Mouse (Mus musculus): ENCODE results near the gene Nat8f4. TPM values are rescaled to one million over a fixed set of nuclear protein-coding genes. Genes with fewer than 3 reads are reported as not detected.
"Not testable (repeated sequence)": the region's sequence is repeated elsewhere in the genome, so short reads cannot be mapped to it uniquely, and the experiment has no call there.

Nat8f4 gene
- polyA plus RNA-seq, 1 experiment from 2014 or later = 8.6 TPM

DNA sequence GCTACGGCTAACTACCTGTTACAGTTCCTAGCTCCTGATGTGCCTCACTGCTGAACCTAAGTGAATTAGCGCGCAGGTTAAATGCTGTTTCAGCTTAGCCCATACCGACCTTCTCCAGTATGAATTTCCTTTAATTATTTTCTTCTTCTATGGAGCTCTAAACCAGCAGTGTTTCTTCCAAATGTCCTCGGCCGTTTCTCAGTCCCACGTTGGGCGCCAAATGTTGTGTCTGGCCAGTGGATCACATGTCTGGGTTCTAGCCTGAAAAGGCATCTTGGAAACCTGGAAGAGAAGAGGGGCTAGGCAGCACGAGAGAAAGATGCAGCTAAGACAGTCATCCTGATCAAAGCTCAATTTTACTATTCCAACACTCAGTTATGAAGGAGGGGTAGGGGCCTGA is 21.4 kb downstream of the Nat8f4 start:
- not testable (repeated sequence) for H3K4me1 ChIP-seq (ENCODE audit: control insufficient read depth, insufficient read depth, low read length); ATAC-seq (ENCODE audit: low FRiP score, low TSS enrichment); H3K4me2 ChIP-seq (ENCODE audit: low read length); DNase-seq; H3K4me3 ChIP-seq (replicated peaks; ENCODE audit: low read depth, low read length); H3K27ac ChIP-seq (replicated peaks; ENCODE audit: low read depth, low read length); H3K9ac ChIP-seq (replicated peaks; ENCODE audit: low read length); H3K27me3 ChIP-seq (ENCODE audit: control insufficient read depth, insufficient read depth, low read length); H3K36me3 ChIP-seq (ENCODE audit: control insufficient read depth, insufficient read depth, low read length)
- 94% methylated on average over 9 of the region's 9 CpGs for WGBS
- peaks cover 17% of the 10 kb centered on the region for H3K9me3 ChIP-seq (ENCODE audit: control insufficient read depth, low read length)

GRCm38 (mm10) chr6:85869006-85869405 is 35.7 kb downstream of the Nat8f4 start, which contains the start of gene Nat8f2:
Gene Nat8f2 (minus strand): TSS chr6:85869158.
- ATAC-seq (ENCODE audit: low FRiP score, low TSS enrichment); DNase-seq; H3K9ac ChIP-seq (replicated peaks; ENCODE audit: low read length); H3K9me3 ChIP-seq (ENCODE audit: control insufficient read depth, low read length); H3K4me1 ChIP-seq (ENCODE audit: control insufficient read depth, insufficient read depth, low read length); H3K27me3 ChIP-seq (ENCODE audit: control insufficient read depth, insufficient read depth, low read length); H3K4me3 ChIP-seq (replicated peaks; ENCODE audit: low read depth, low read length); H3K4me2 ChIP-seq (ENCODE audit: low read length); H3K36me3 ChIP-seq (ENCODE audit: control insufficient read depth, insufficient read depth, low read length); H3K27ac ChIP-seq (replicated peaks; ENCODE audit: low read depth, low read length): not testable (repeated sequence)
- WGBS = 86% methylated on average over 5 of the region's 5 CpGs

- no peaks in the 10 kb centered on the region for H3K27me3 ChIP-seq (ENCODE audit: control insufficient read depth, insufficient read depth, low read length)
- no peaks in the 10 kb centered on the region for H3K9me3 ChIP-seq (ENCODE audit: control insufficient read depth, low read length)
- no peaks in the 10 kb centered on the region for H3K4me1 ChIP-seq (ENCODE audit: control insufficient read depth, insufficient read depth, low read length)
- no peak overlapping the region for H3K4me2 ChIP-seq (ENCODE audit: low read length)
- ATAC-seq (ENCODE audit: low FRiP score, low TSS enrichment) = no peak
- H3K27ac ChIP-seq (replicated peaks; ENCODE audit: low read depth, low read length) = no peak overlapping the region
- no peak for DNase-seq
- 83% methylated on average over 8 of the region's 8 CpGs for WGBS
- H3K9ac ChIP-seq (replicated peaks; ENCODE audit: low read length) = no peak overlapping the region
- H3K36me3 ChIP-seq (ENCODE audit: control insufficient read depth, insufficient read depth, low read length) = no peaks in the 10 kb centered on the region
- H3K4me3 ChIP-seq (replicated peaks; ENCODE audit: low read depth, low read length) = no peak overlapping the region
Measured at GRCm38 (mm10) chr6:85867726-85868690, 36.7 kb downstream of the Nat8f4 start.

GRCm38 (mm10) chr6:85866995-85867394 is 37.7 kb downstream of the Nat8f4 start:
- not testable (repeated sequence) for ATAC-seq (ENCODE audit: low FRiP score, low TSS enrichment); H3K4me1 ChIP-seq (ENCODE audit: control insufficient read depth, insufficient read depth, low read length); H3K27ac ChIP-seq (replicated peaks; ENCODE audit: low read depth, low read length); H3K9ac ChIP-seq (replicated peaks; ENCODE audit: low read length); H3K4me3 ChIP-seq (replicated peaks; ENCODE audit: low read depth, low read length); H3K4me2 ChIP-seq (ENCODE audit: low read length); H3K36me3 ChIP-seq (ENCODE audit: control insufficient read depth, insufficient read depth, low read length); H3K9me3 ChIP-seq (ENCODE audit: control insufficient read depth, low read length); DNase-seq; H3K27me3 ChIP-seq (ENCODE audit: control insufficient read depth, insufficient read depth, low read length)
- 46% methylated on average over 1 of the region's 1 CpGs for WGBS

DNA sequence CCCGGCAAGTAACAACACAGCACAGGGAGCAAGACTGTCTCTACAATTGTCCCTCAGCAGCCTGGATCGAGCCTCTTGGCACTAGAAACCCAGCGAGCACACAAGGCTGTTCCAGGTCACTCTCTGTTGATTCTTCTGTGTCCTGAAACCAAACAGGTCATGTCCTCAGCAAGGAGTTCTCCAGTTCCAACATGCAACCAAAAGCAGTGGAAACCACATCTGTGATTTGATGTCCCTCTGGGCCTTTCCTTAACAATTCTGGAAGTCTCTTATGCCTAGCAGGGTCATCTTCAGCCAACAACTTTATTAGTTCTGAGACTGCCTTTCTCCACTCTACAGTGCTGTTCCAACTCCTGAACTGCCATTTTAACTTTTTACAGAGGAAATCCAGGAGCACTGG is 38.5 kb downstream of the Nat8f4 start:
- 82% methylated on average over 3 of the region's 3 CpGs for WGBS
- not testable (repeated sequence) for H3K4me2 ChIP-seq (ENCODE audit: low read length); H3K9ac ChIP-seq (replicated peaks; ENCODE audit: low read length); H3K27ac ChIP-seq (replicated peaks; ENCODE audit: low read depth, low read length); H3K27me3 ChIP-seq (ENCODE audit: control insufficient read depth, insufficient read depth, low read length); H3K4me1 ChIP-seq (ENCODE audit: control insufficient read depth, insufficient read depth, low read length); H3K36me3 ChIP-seq (ENCODE audit: control insufficient read depth, insufficient read depth, low read length); DNase-seq; H3K9me3 ChIP-seq (ENCODE audit: control insufficient read depth, low read length); ATAC-seq (ENCODE audit: low FRiP score, low TSS enrichment); H3K4me3 ChIP-seq (replicated peaks; ENCODE audit: low read depth, low read length)

GRCm38 (mm10) chr6:85864900-85865639 is 39.6 kb downstream of the Nat8f4 start:
- DNase-seq; H3K36me3 ChIP-seq (ENCODE audit: control insufficient read depth, insufficient read depth, low read length): not testable (repeated sequence)
- WGBS = 81% methylated on average over 5 of the region's 7 CpGs

DNA sequence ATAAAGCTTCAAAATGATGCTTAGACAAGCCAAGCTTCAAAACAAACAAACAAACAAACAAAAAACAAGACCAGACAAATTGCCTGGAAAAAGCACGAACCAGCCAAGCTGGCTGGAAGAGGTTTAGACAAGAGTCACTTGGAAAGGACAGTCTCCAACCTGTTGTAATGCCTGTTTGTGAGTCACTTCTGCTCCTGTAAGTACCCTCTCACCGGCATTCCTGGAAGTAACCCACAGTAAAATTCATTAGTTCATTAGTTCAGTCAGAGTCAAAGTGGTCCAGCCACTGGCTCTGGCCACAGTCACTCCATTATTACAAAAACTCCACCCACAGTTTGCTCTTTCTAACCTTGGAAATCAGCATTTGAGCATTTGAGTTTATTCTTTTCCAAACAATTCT is 40.8 kb downstream of the Nat8f4 start:
- Histone ChIP-seq H3K9ac (replicated peaks; ENCODE audit: low read length) (no peak overlapping the region), H3K36me3 (ENCODE audit: control insufficient read depth, insufficient read depth, low read length) (no peaks in the 10 kb centered on the region), H3K27ac (replicated peaks; ENCODE audit: low read depth, low read length) (no peak overlapping the region), H3K4me3 (replicated peaks; ENCODE audit: low read depth, low read length) (no peak overlapping the region), H3K27me3 (ENCODE audit: control insufficient read depth, insufficient read depth, low read length) (no peaks in the 10 kb centered on the region), H3K9me3 (ENCODE audit: control insufficient read depth, low read length) (no peaks in the 10 kb centered on the region), H3K4me2 (ENCODE audit: low read length) (no peak overlapping the region), H3K4me1 (ENCODE audit: control insufficient read depth, insufficient read depth, low read length) (no peaks in the 10 kb centered on the region)
- DNase-seq = no peak
- 87% methylated on average over 2 of the region's 2 CpGs for WGBS
- ATAC-seq (ENCODE audit: low FRiP score, low TSS enrichment) = no peak

More at GRCm38 (mm10) chr6:85864900-85865639, 39.6 kb downstream of the Nat8f4 start:
- not testable (repeated sequence) for ATAC-seq (ENCODE audit: low FRiP score, low TSS enrichment); H3K27me3 ChIP-seq (ENCODE audit: control insufficient read depth, insufficient read depth, low read length); H3K9me3 ChIP-seq (ENCODE audit: control insufficient read depth, low read length); H3K9ac ChIP-seq (replicated peaks; ENCODE audit: low read length); H3K4me2 ChIP-seq (ENCODE audit: low read length); H3K4me1 ChIP-seq (ENCODE audit: control insufficient read depth, insufficient read depth, low read length); H3K27ac ChIP-seq (replicated peaks; ENCODE audit: low read depth, low read length); H3K4me3 ChIP-seq (replicated peaks; ENCODE audit: low read depth, low read length)

DNA sequence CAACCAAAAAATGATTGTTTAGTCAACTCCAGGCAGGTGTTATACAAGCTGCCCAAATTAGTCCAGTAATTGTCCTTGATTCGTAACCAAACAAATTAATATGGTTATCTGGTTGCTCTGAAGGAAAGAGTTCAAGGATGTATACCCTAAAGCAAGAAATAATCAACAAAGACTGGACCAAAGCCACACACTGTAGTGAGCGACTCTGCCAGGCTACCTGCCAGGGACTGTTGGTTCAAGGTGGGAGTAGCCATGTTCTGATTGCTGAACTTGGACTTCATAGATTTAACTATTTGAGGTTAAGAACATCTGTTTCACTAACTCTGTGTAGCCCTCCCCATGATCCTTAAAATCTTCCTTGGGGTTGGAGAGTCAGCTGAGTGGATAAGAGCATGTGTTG is 41.5 kb downstream of the Nat8f4 start:
- no peaks in the 10 kb centered on the region for H3K9me3 ChIP-seq (ENCODE audit: control insufficient read depth, low read length)
- H3K27me3 ChIP-seq (ENCODE audit: control insufficient read depth, insufficient read depth, low read length) = no peaks in the 10 kb centered on the region
- ATAC-seq (ENCODE audit: low FRiP score, low TSS enrichment) (no peak), DNase-seq (no peak)
- 85% methylated on average over 2 of the region's 2 CpGs for WGBS
- H3K27ac ChIP-seq (replicated peaks; ENCODE audit: low read depth, low read length) = no peak overlapping the region
- H3K4me1 ChIP-seq (ENCODE audit: control insufficient read depth, insufficient read depth, low read length) = no peaks in the 10 kb centered on the region
- no peak overlapping the region for H3K4me2 ChIP-seq (ENCODE audit: low read length)
- no peak overlapping the region for H3K4me3 ChIP-seq (replicated peaks; ENCODE audit: low read depth, low read length)
- H3K36me3 ChIP-seq (ENCODE audit: control insufficient read depth, insufficient read depth, low read length) = no peaks in the 10 kb centered on the region
- H3K9ac ChIP-seq (replicated peaks; ENCODE audit: low read length) = no peak overlapping the region
